Mouse (Mus musculus) intestine, embryonic 15.5 days (tissue): ENCODE data around the gene Gm5414. TPM values are rescaled to one million over a fixed set of nuclear protein-coding genes. Genes with fewer than 3 reads are reported as not detected.

Experiments used
- polyA plus RNA-seq: library from polyadenylated mRNA; unstranded; fragments of >200 nt; fragmentation: Nextera tagmentation; extraction: Ambion mirVana; gene quantifications from 2 replicates; pipeline ENCODE4 v1.2.1, GENCODE M21; 2015

Gene Gm5414
- polyA plus RNA-seq, 1 experiment from 2014 or later = not detected

Other genes with a start within 250 kb of the Gm5414 start
- 134 and 137 TPM in 2 replicates for gene Krt7, start 217.1 kb downstream of the Gm5414 start, polyA plus RNA-seq
- gene Krt87, start 189.4 kb downstream of the Gm5414 start, polyA plus RNA-seq = 0.20 and 0.21 TPM in 2 replicates
- gene Krt88, start 180.4 kb downstream of the Gm5414 start, polyA plus RNA-seq = not detected in 2 replicates
- gene Krt81, start 164.4 kb downstream of the Gm5414 start, polyA plus RNA-seq = not detected in 2 replicates
- gene Krt86, start 154.7 kb downstream of the Gm5414 start, polyA plus RNA-seq = 0.14 TPM in 1 of 2 replicates, not detected in the other
- 0.19 TPM in 1 of 2 replicates, not detected in the other for gene Krt83, start 136.7 kb downstream of the Gm5414 start, polyA plus RNA-seq
- gene Gm49425, start 110.9 kb downstream of the Gm5414 start, polyA plus RNA-seq = not detected in 2 replicates
- gene Krt84, start 95.4 kb downstream of the Gm5414 start, polyA plus RNA-seq = 0.13 and 0.29 TPM in 2 replicates
- gene Krt82, start 77.5 kb downstream of the Gm5414 start, polyA plus RNA-seq = not detected in 2 replicates
- gene Krt90, start 65.2 kb downstream of the Gm5414 start, polyA plus RNA-seq = 0.09 and 0.16 TPM in 2 replicates
- gene Krt75, start 54.3 kb downstream of the Gm5414 start, polyA plus RNA-seq = not detected in 2 replicates
- gene Gm5478, start 19.2 kb upstream of the Gm5414 start, polyA plus RNA-seq = not detected in 2 replicates
- gene Krt6b, start 52.1 kb upstream of the Gm5414 start, polyA plus RNA-seq = not detected in 2 replicates
- 0.32 and 0.64 TPM in 2 replicates for gene Krt6a, start 66.1 kb upstream of the Gm5414 start, polyA plus RNA-seq
- gene Krt5, start 84.7 kb upstream of the Gm5414 start, polyA plus RNA-seq = 0.25 and 0.87 TPM in 2 replicates
- gene Krt71, start 114.9 kb upstream of the Gm5414 start, polyA plus RNA-seq = not detected in 2 replicates
- gene Krt72, start 158.3 kb upstream of the Gm5414 start, polyA plus RNA-seq = not detected in 2 replicates
- gene Krt73, start 174.2 kb upstream of the Gm5414 start, polyA plus RNA-seq = not detected in 2 replicates
- gene Krt2, start 190.0 kb upstream of the Gm5414 start, polyA plus RNA-seq = not detected in 2 replicates
- gene Krt1, start 222.6 kb upstream of the Gm5414 start, polyA plus RNA-seq = 0.62 and 0.92 TPM in 2 replicates
- not detected in 2 replicates for gene Krt77, start 241.5 kb upstream of the Gm5414 start, polyA plus RNA-seq